Mouse (Mus musculus) natural killer cell, adult 2 months (primary cell): ENCODE data around the gene Tdrd7.

Source experiments
- DNase-seq, 2 experiments: peaks; one replicate each; pipeline ENCODE4 v3.0.0; 2022; ENCODE audit warnings: low spot score in 2 of 2

The Tdrd7 gene

GRCm38 (mm10) chr4:46041761-46042504 is 76.8 kb downstream of the Tdrd7 start:
- no peak for DNase-seq

DNA sequence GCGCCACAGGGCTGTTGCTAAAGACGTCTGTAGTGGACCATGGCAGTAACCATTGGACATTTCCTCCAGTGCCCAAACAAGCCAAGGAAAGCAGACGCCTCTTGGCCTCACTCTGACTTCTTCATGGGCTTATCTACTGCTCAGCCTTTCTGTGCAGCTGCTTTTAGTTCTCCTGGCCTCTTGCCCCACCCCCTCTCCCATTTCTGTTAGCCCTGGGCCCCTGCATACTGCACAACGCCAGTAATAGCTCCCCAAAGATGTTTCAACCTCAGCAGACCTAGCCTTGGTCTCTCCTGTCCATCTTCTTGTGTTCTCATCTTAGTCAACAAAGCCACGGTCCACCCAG is 77.3 kb downstream of the Tdrd7 start:
- no peak for DNase-seq

DNA sequence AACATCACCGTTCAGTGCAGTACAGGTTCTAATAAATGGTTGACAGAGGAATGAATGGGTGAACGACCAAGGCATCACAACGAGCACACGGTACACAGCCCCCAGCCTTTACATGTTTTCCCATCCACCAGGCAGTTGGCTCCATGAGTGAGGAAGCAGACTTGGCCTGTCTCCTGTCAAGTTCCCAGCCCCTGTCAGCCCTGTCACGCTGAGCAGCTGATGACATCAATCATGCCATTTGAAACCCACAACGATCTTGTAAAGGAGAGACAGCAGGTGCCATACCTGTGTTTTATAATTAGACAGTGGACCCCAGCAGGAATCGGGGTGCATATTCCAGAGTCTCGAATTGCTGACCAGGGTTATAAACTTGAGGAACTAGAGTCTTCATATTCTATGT is 78.2 kb downstream of the Tdrd7 start:
- DNase-seq, result no peak

DNA sequence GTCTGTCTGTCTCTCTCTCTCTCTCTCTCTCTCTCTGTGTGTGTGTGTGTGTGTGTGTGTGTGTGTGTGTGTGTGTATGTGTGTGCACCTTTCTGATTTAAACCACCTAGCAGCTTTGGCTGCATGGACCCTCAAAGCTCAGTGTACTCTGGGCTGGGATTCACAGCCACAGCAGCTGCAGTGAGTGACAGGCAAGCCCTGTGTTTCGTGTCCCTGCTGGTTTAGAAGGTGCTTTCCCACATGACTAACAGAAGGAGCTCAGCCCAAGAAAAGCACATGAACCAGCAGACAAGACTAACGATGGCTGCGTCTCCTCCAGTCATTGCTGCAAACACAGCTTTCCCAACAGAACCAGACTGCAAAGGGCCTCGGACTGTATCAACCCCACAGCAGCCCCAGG is 82.8 kb downstream of the Tdrd7 start:
- no peak for DNase-seq

DNA sequence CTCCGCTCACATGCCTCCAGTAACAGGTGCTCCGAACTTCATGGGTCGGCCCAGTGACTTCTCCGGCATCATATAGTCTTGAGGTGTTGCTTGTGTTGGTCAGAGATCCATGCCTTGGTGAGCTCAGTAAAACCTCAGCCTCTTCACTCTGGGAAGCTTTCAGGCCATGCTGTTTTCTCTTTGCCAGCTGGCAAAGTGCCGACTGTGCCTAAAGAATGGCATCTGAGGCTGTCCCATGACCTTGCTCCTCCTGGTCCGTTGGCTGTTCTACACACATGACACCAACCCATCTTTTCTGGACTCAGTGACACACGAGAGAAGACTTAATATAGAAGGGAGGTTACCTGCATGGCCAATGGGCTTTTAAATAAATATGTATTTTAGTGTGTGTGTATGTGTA is 83.3 kb downstream of the Tdrd7 start:
- no peak for DNase-seq

- DNase-seq, result no peak
These were observed 88.4 kb downstream of the Tdrd7 start for GRCm38 (mm10) chr4:46053323-46054107.

DNA sequence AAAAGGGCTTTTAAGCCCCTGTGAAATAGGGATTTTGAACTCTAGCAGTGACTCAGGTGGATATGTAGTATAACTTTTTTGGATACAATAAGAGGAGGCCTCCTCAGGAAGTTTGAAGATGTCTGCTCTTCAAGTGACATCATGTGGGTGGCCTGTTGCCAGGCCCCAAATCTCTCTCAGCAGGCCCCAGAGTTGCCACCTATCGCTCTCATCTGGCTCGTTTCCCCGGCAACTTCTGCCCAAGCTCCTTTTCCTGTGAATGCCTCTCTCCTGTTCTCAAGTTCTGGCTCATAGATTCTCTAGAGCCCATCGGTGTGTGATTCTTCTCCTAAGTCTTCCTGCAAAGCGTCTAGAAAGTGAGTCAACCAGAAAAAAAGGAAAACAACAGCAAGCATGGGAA is 91.0 kb downstream of the Tdrd7 start:
- no peak for DNase-seq

GRCm38 (mm10) chr4:46061259-46061962 is 96.3 kb downstream of the Tdrd7 start:
- no peak for DNase-seq

GRCm38 (mm10) chr4:46063841-46064240 is 98.7 kb downstream of the Tdrd7 start:
- no peak for DNase-seq

DNA sequence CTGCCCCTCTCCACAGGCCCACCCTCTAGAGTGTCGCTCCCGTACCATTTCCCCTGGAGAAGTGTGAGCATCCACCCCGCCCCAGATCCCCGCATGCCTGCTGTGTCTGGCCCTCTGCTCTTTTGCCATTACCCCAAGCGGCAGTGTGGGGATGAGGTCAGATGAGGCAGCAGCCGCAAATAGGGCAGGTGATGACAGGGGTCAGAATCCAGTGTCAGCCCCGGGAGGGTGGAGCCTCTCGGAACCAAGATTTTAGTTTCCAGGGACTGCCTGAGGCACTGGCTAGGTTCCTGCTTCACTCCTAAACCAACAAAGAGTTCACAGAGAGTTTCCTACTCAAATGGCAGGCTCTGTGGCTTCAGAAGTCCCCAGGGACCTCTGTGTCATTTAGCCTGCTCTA is 99.1 kb downstream of the Tdrd7 start:
- no peak for DNase-seq

DNA sequence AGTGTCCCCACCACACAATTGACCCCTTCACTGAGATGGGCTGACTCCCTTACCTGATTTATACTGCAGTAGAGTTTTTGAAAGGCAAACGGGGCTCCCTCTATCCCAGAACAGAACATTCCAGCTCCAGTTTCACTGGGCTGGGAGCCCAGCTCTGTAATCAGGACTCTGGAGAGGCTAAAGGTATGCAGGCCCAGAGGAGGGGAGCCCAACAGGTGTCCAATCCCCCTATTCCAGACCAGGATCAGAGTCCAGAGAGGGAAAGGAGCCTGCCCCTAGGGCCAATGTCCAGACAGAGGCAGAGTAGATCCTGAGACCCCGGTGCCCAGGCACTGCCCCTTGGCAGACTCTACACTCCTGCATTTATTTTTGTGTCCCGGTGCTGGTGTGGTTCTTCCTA is 99.8 kb downstream of the Tdrd7 start:
- no peak for DNase-seq

DNA sequence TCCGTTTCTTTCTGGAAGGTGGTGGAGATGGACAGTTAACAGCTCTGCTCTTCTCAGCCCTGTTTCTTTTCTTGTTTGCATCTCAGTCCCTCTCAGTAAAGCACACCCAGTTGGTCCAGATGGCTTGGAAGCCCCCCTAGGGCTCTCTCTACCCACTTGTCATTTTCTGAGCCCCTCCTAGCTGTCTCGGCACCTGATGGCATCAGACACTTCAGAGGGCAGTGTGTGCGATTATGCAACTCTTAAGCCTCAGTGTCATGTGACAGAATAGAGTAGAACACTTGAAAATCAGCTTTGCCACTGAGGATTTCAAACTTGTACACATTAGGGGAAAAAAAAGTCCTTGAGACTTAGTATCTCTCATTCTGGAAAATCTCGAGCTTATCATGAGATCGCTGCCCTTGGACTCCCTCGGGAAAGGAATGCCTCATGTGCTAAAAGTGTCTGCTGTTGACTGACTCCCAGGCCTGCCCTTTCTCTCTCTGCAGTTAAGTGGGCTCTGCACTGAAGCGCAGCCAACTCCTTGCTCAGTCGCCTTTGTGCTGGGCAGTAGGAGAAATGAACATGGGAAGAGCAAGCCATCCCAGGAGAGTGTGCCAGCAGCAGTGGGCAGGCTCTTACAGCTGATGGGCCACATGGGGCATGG is 100.7 kb downstream of the Tdrd7 start:
- DNase-seq, result no peak

GRCm38 (mm10) chr4:46068060-46068459 is 102.9 kb downstream of the Tdrd7 start:
- DNase-seq, result no peak

GRCm38 (mm10) chr4:46068573-46068972 is 103.4 kb downstream of the Tdrd7 start:
- DNase-seq, result no peak

- DNase-seq, result no peak
These were observed 104.8 kb downstream of the Tdrd7 start for GRCm38 (mm10) chr4:46069851-46070482.

- DNase-seq, result no peak
These were observed 107.5 kb downstream of the Tdrd7 start for GRCm38 (mm10) chr4:46072631-46073030.

- DNase-seq, result no peak
These were observed 108.6 kb downstream of the Tdrd7 start for GRCm38 (mm10) chr4:46073736-46074135.

- DNase-seq, result no peak
These were observed 110.5 kb downstream of the Tdrd7 start for GRCm38 (mm10) chr4:46075664-46076063.

GRCm38 (mm10) chr4:46076892-46077291 is 111.8 kb downstream of the Tdrd7 start:
- no peak for DNase-seq

DNA sequence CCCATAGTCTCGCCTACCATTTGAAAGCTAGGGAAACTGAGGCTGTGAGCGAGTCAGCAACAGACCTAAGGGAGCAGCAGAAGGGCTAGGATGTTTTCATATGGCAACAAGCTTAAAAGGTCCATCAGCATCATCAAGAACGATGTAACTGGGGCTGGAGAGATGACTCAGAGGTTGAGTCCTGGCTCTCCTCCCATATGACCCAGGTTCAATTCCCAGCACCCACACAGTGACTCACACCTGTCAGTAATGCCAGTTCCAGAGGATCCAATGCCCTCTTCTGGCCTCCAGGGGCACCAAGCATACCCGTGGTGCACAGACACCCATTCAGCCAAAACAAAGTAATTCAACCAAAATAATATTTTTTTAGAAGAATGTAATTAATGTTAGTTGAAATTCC is 115.1 kb downstream of the Tdrd7 start:
- no peak for DNase-seq

GRCm38 (mm10) chr4:46082555-46082954 is 117.4 kb downstream of the Tdrd7 start:
- no peak for DNase-seq
